Mouse (Mus musculus): ENCODE results near the gene Itch. TPM values are rescaled to one million over a fixed set of nuclear protein-coding genes. Genes with fewer than 3 reads are reported as not detected.

Gene Itch
- 41.2 and 44.4 TPM in 2 replicates for polyA plus RNA-seq (2015; fragmentation: Nextera tagmentation; extraction: Ambion mirVana)

- H3K27me3 ChIP-seq (replicated peaks): no peaks in the 10 kb centered on the region
- no peaks in the 10 kb centered on the region for H3K9me3 ChIP-seq (replicated peaks)
- peak within 1 kb of the TSS; percentile 98 for H3K4me3 ChIP-seq (replicated peaks)
- H3K4me2 ChIP-seq: peak within 1 kb of the TSS; percentile 60
- H3K27ac ChIP-seq (replicated peaks): peak within 1 kb of the TSS; percentile 92
- ATAC-seq (ENCODE audit: low FRiP score): peak; percentile 98
- WGBS: 2% methylated on average over 51 of the region's 65 CpGs
- peaks cover 4% of the 10 kb centered on the region for H3K36me3 ChIP-seq
- H3K9ac ChIP-seq (replicated peaks): peak within 1 kb of the TSS; percentile 96
- peaks cover 30% of the 10 kb centered on the region for H3K4me1 ChIP-seq
Measured at GRCm38 (mm10) chr2:155133011-155133976, at the start of gene Itch. Gene Itch, plus strand, starts transcription at chr2:155133509.

GRCm38 (mm10) chr2:155084546-155084945 lies 48.8 kb upstream of the Itch start:
- ATAC-seq (ENCODE audit: low FRiP score): no peak
- Histone ChIP-seq H3K4me2 (no peak overlapping the region), H3K36me3 (no peaks in the 10 kb centered on the region), H3K27ac (replicated peaks) (no peak overlapping the region), H3K4me1 (no peaks in the 10 kb centered on the region), H3K4me3 (replicated peaks) (no peak overlapping the region), H3K27me3 (replicated peaks) (no peaks in the 10 kb centered on the region), H3K9ac (replicated peaks) (no peak overlapping the region), H3K9me3 (replicated peaks) (no peaks in the 10 kb centered on the region)
- 90% methylated on average over 5 of the region's 5 CpGs for WGBS

GRCm38 (mm10) chr2:155086328-155086727 lies 47.0 kb upstream of the Itch start:
- H3K9ac ChIP-seq (replicated peaks): no peak overlapping the region
- 0 out of 2 replicates have a peak, but pooled peaks cover 2% of the 10 kb centered on the region for H3K4me1 ChIP-seq
- no peaks in the 10 kb centered on the region for H3K36me3 ChIP-seq
- WGBS: 87% methylated on average over 5 of the region's 5 CpGs
- no peaks in the 10 kb centered on the region for H3K27me3 ChIP-seq (replicated peaks)
- H3K4me3 ChIP-seq (replicated peaks): no peak overlapping the region
- no peak for ATAC-seq (ENCODE audit: low FRiP score)
- H3K9me3 ChIP-seq (replicated peaks): no peaks in the 10 kb centered on the region
- H3K27ac ChIP-seq (replicated peaks): no peak overlapping the region
- H3K4me2 ChIP-seq: no peak overlapping the region

- H3K27ac ChIP-seq (replicated peaks): no peak overlapping the region
- H3K9ac ChIP-seq (replicated peaks): no peak overlapping the region
- no peaks in the 10 kb centered on the region for H3K27me3 ChIP-seq (replicated peaks)
- H3K36me3 ChIP-seq: no peaks in the 10 kb centered on the region
- 0 out of 2 replicates have a peak, but pooled peaks cover 2% of the 10 kb centered on the region for H3K4me1 ChIP-seq
- no peaks in the 10 kb centered on the region for H3K9me3 ChIP-seq (replicated peaks)
- no peak for ATAC-seq (ENCODE audit: low FRiP score)
- no peak overlapping the region for H3K4me3 ChIP-seq (replicated peaks)
- 85% methylated on average over 6 of the region's 6 CpGs for WGBS
- no peak overlapping the region for H3K4me2 ChIP-seq
Measured at GRCm38 (mm10) chr2:155088264-155088663, 45.0 kb upstream of the Itch start.

GRCm38 (mm10) chr2:155090909-155091742 lies 42.2 kb upstream of the Itch start:
- Histone ChIP-seq H3K36me3 (no peaks in the 10 kb centered on the region), H3K4me3 (replicated peaks) (no peak overlapping the region), H3K27ac (replicated peaks) (no peak overlapping the region), H3K4me2 (no peak overlapping the region), H3K9ac (replicated peaks) (no peak overlapping the region), H3K27me3 (replicated peaks) (no peaks in the 10 kb centered on the region), H3K9me3 (replicated peaks) (no peaks in the 10 kb centered on the region), H3K4me1 (0 out of 2 replicates have a peak, but pooled peaks cover 2% of the 10 kb centered on the region)
- ATAC-seq (ENCODE audit: low FRiP score): no peak
- 55% methylated on average over 13 of the region's 13 CpGs for WGBS

- 0 out of 2 replicates have a peak, but pooled peaks cover 2% of the 10 kb centered on the region for H3K4me1 ChIP-seq
- H3K4me2 ChIP-seq: no peak overlapping the region
- WGBS: 87% methylated on average over 3 of the region's 3 CpGs
- H3K36me3 ChIP-seq: no peaks in the 10 kb centered on the region
- no peaks in the 10 kb centered on the region for H3K9me3 ChIP-seq (replicated peaks)
- H3K27ac ChIP-seq (replicated peaks): no peak overlapping the region
- no peaks in the 10 kb centered on the region for H3K27me3 ChIP-seq (replicated peaks)
- no peak for ATAC-seq (ENCODE audit: low FRiP score)
- H3K9ac ChIP-seq (replicated peaks): no peak overlapping the region
- no peak overlapping the region for H3K4me3 ChIP-seq (replicated peaks)
Measured at GRCm38 (mm10) chr2:155091743-155092075, 41.6 kb upstream of the Itch start.

GRCm38 (mm10) chr2:155093418-155093817 lies 39.9 kb upstream of the Itch start:
- no peaks in the 10 kb centered on the region for H3K9me3 ChIP-seq (replicated peaks)
- 0 out of 2 replicates have a peak, but pooled peaks cover 2% of the 10 kb centered on the region for H3K4me1 ChIP-seq
- no peak overlapping the region for H3K9ac ChIP-seq (replicated peaks)
- H3K4me2 ChIP-seq: no peak overlapping the region
- no peak overlapping the region for H3K4me3 ChIP-seq (replicated peaks)
- H3K27ac ChIP-seq (replicated peaks): no peak overlapping the region
- no peaks in the 10 kb centered on the region for H3K27me3 ChIP-seq (replicated peaks)
- no peak for ATAC-seq (ENCODE audit: low FRiP score)
- no peaks in the 10 kb centered on the region for H3K36me3 ChIP-seq
- WGBS: 70% methylated on average over 4 of the region's 4 CpGs

- Histone ChIP-seq H3K4me3 (replicated peaks) (no peak overlapping the region), H3K4me1 (no peaks in the 10 kb centered on the region), H3K9ac (replicated peaks) (no peak overlapping the region), H3K36me3 (no peaks in the 10 kb centered on the region), H3K9me3 (replicated peaks) (no peaks in the 10 kb centered on the region), H3K27me3 (replicated peaks) (no peaks in the 10 kb centered on the region), H3K4me2 (no peak overlapping the region), H3K27ac (replicated peaks) (no peak overlapping the region)
- ATAC-seq (ENCODE audit: low FRiP score): no peak
- 77% methylated on average over 9 of the region's 9 CpGs for WGBS
Measured at GRCm38 (mm10) chr2:155098720-155099380, 34.5 kb upstream of the Itch start.

- no peak for ATAC-seq (ENCODE audit: low FRiP score)
- 45% methylated on average over 7 of the region's 7 CpGs for WGBS
Measured at GRCm38 (mm10) chr2:155099421-155099820, 33.9 kb upstream of the Itch start.

GRCm38 (mm10) chr2:155099994-155100795 lies 33.1 kb upstream of the Itch start:
- H3K27ac ChIP-seq (replicated peaks): no peak overlapping the region
- no peak overlapping the region for H3K9ac ChIP-seq (replicated peaks)
- H3K27me3 ChIP-seq (replicated peaks): no peaks in the 10 kb centered on the region
- ATAC-seq (ENCODE audit: low FRiP score): no peak
- no peak overlapping the region for H3K4me3 ChIP-seq (replicated peaks)
- H3K9me3 ChIP-seq (replicated peaks): no peaks in the 10 kb centered on the region
- 80% methylated on average over 14 of the region's 14 CpGs for WGBS
- no peak overlapping the region for H3K4me2 ChIP-seq
- no peaks in the 10 kb centered on the region for H3K36me3 ChIP-seq
- H3K4me1 ChIP-seq: no peaks in the 10 kb centered on the region

More at GRCm38 (mm10) chr2:155099421-155099820, 33.9 kb upstream of the Itch start:
- H3K4me2 ChIP-seq: no peak overlapping the region
- H3K4me1 ChIP-seq: no peaks in the 10 kb centered on the region
- H3K9me3 ChIP-seq (replicated peaks): no peaks in the 10 kb centered on the region
- H3K36me3 ChIP-seq: no peaks in the 10 kb centered on the region
- H3K4me3 ChIP-seq (replicated peaks): no peak overlapping the region
- H3K27ac ChIP-seq (replicated peaks): no peak overlapping the region
- no peak overlapping the region for H3K9ac ChIP-seq (replicated peaks)
- no peaks in the 10 kb centered on the region for H3K27me3 ChIP-seq (replicated peaks)
